ENCODE assay signal across 26 mouse cellular contexts in genomic region chr15:75309186-75309585, GRCm38 (mm10). TPM values are rescaled to one million over a fixed set of nuclear protein-coding genes. Genes with fewer than 3 reads are reported as not detected.
"Had no signal": no experiment of that assay in that cellular context is flagged by ENCODE, and none has a peak within 500 bp of the region (broad histone marks: within the 10 kb centered on the region; RNA-seq: fewer than 3 reads in every experiment).

No protein-coding gene starts in this region.

- ATAC-seq: midbrain, embryonic 16.5 days had no signal

- DNase-seq: lung, adult 18-20 months; lung, embryonic 14.5 days; lung, postnatal 10 days; lung, postnatal 4 days; midbrain, embryonic 14.5 days; retina, postnatal 1 day; right cerebral cortex, adult 18-20 months; right cerebral cortex, postnatal 25 days; right cerebral cortex, postnatal 4 days; spleen, adult 18-20 months; thymus, adult 18-20 months; thymus, postnatal 14 days; thymus, postnatal 36 days had no signal

- H3K27me3 ChIP-seq: midbrain, embryonic 12.5 days; neural tube, embryonic 13.5 days; neural tube, embryonic 15.5 days had no signal

- H3K36me3 ChIP-seq: midbrain, embryonic 10.5 days; midbrain, embryonic 12.5 days; neural tube, embryonic 13.5 days; neural tube, embryonic 15.5 days had no signal

- H3K27ac ChIP-seq: midbrain, embryonic 10.5 days; midbrain, embryonic 12.5 days; neural tube, embryonic 13.5 days; neural tube, embryonic 15.5 days had no signal

- H3K4me2 ChIP-seq: lung, embryonic 14.5 days; midbrain, embryonic 12.5 days; neural tube, embryonic 13.5 days; neural tube, embryonic 15.5 days had no signal

- H3K9ac ChIP-seq: lung, embryonic 14.5 days; midbrain, embryonic 12.5 days; neural tube, embryonic 13.5 days; neural tube, embryonic 15.5 days had no signal

- H3K4me1 ChIP-seq: midbrain, embryonic 10.5 days; midbrain, embryonic 12.5 days; neural tube, embryonic 13.5 days; neural tube, embryonic 15.5 days had no signal

- H3K4me3 ChIP-seq: midbrain, embryonic 10.5 days; midbrain, embryonic 12.5 days; myocyte; neural tube, embryonic 13.5 days; neural tube, embryonic 15.5 days had no signal

- H3K9me3 ChIP-seq: neural tube, embryonic 13.5 days had no signal

RNA-seq across cellular contexts. Expression of gene Ly6f, which starts 41.0 kb away (rescaled TPM):
- total RNA-seq: megakaryocyte, adult 5-6 weeks; megakaryocyte-erythroid progenitor cell, adult 5-6 weeks had no signal
- polyA plus RNA-seq: lung, embryonic 14.5 days; lung, embryonic 16.5 days; midbrain, embryonic 10.5 days; midbrain, embryonic 12.5 days; midbrain, embryonic 14.5 days; midbrain, embryonic 16.5 days; neural tube, embryonic 11.5 days; neural tube, embryonic 13.5 days; neural tube, embryonic 15.5 days; small intestine, adult 2 months; stomach, embryonic 14.5 days; stomach, embryonic 16.5 days had no signal
